Mouse (Mus musculus): ENCODE measurements around the gene Ythdf1.

DNA sequence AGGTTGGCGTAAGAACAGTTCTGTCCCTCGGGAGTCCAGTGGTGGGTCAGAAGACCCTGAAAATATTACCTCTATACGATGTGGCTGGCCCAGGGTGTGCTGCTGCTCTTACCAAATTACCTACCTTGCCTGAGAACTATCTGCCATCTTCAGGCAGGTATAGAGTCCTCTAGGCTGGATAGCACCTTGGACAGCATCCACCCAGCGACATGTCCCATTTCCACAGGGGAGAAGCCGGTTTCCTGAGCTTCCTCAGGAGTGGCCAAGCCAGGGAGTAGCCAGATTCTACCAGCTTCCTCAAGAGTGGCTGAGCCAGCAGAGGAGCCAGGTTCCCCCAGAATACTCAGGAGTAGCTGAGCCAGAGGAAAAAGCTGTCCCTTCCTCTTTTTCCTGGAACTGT lies 35.5 kb downstream of the Ythdf1 start:
- no peak for TF ChIP-seq POLR2A (IDR thresholded peaks at IDR 0.05; ENCODE audit: borderline replicate concordance, extremely low read depth, insufficient read depth, insufficient read length, poor library complexity, severe bottlenecking)
- TF ChIP-seq CTCF (IDR thresholded peaks at IDR 0.05; ENCODE audit: borderline replicate concordance, extremely low read depth, insufficient read depth, insufficient read length) = no peak
